Mouse (Mus musculus) cerebellum, adult (tissue): ENCODE measurements around the gene Tdrd6.

Source experiments
- ATAC-seq: cut with Nextera tagmentation; 2 replicates; pipeline ENCODE4 v1.9.2; 2017; ENCODE audit warnings: mild to moderate bottlenecking, moderate library complexity, mixed read lengths; ENCODE audit not compliant: insufficient number of reproducible peaks, low FRiP score, low TSS enrichment

The Tdrd6 gene

DNA sequence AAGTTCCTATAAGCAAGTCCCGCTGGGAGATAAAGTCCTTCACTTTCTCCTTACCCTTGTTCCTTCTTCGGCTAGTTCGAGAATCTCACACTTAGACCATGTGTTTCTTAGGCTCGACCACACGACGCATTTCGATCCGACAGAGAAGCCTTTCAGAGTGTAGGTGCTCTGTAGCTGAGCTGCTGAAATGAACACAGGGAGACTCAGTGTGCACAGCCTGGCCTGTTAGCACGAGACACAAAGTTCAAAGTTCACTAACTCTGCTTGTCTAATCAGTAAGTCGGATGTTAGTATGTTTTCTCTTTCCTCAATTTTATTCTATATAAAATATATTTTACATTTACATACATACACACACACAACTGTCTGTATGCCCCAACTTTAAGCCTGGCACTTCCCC lies 8.0 kb downstream of the Tdrd6 start:
- ATAC-seq, result no peak

DNA sequence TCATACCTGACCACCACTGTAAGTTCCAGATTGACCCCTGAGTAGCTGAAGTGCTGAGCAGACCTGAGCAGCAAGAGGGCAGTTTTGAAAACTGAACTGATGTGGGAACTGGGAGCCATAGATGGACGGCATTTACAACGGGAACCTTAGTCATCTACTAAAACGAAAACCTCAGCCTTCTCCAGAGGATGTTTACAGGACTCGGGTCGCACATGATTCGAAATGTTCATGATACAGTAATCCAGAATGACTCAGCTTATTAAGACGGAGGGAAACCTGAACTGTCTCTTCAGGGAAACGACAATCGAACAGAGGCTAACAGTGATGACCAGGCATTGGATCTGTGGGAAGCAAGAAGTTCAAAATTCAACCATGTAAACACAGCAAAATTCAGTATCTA lies 10.9 kb downstream of the Tdrd6 start:
- no peak for ATAC-seq

DNA sequence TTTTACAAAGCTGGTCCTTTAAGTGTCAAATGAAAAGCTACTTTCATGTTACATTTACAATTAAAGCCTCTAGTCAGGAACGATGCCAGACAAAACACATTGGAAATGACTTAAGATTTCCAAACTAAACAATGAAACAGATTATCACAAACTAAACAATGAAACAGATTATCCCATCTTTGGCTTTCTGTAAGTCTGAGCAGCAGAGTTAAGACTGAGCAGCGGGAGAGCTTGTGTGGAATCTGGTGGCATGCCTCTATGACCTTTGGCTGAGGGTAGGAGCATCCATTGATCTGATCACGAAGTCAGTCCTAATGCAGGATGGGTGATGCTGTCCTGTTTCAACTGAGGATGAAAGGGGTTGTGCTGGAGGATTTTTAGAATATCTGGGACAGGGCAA lies 17.9 kb downstream of the Tdrd6 start:
- ATAC-seq, result no peak

DNA sequence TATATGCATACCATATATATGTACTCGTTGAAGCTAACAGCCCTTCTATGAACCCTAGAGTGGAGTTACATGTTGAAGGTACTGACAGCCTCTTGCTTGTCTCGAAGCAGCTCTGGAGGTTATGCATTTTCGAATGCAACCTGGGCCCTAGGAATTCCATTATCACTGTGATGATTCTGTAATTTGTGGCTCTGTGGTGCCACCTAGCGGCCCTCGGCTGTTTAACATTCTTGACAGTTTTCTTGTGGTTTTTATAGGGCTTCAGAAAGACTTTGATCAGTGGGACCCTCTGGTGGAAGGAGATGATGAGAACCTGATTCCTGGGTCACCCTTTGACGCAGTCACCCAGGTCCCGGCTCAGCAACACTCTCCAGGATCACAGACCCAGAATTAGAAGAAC lies 18.5 kb downstream of the Tdrd6 start:
- peak; percentile 40 for ATAC-seq

DNA sequence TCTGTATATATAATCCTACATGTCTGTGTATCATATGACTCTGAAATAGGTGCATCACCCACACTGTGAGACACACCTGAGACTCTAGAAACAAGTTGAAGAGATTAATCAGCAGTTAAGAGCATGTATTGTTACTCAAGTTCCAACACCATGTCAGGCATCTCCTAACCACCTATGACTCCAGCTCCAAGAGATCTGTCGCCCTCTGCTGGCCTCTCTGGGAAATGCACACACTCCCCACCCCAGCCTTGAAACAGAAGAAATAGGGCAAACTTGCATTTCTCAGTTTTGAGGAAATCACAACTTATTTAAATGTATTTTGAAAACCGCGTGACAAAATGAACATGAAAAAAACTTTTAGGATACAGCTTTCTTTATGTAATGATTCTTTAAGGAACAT lies 23.4 kb downstream of the Tdrd6 start:
- ATAC-seq, result no peak

DNA sequence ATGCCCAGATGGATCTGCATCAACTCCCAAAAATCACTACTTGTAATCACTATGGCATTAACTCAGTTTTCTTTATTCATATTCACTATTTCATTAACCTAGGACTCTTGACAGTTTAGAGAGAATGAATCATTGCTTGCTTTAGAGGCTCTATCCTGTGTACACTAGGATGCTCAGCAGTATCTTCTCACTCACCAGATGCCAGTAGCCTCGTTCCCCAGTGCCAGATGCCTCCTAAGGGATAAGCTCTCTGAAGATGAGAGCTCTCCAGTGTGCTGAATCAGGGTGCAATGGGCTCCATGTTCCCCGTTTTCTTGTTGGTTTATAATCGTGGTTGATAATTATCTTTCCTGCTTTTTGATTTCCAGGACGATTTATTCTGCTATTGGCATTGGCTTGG lies 31.4 kb downstream of the Tdrd6 start:
- ATAC-seq, result no peak

DNA sequence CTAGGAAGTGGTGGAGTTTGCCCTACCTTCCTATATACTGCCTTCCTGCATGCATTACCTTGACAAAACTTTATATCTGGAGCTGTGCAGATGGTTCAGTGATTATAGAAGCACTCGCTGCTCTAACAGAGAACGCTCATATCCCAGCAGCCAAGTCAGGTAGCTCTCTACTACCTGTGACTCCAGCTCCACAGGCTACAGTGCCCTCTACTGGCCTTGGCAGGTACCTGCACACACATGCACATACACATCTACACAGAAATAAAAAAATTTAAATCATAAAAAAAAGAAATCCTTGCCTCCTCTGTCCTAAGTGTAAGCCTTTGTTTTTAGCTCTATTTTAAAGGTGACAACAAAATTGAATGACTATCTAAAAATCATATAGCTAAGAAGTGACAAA lies 32.4 kb downstream of the Tdrd6 start:
- ATAC-seq, result no peak

DNA sequence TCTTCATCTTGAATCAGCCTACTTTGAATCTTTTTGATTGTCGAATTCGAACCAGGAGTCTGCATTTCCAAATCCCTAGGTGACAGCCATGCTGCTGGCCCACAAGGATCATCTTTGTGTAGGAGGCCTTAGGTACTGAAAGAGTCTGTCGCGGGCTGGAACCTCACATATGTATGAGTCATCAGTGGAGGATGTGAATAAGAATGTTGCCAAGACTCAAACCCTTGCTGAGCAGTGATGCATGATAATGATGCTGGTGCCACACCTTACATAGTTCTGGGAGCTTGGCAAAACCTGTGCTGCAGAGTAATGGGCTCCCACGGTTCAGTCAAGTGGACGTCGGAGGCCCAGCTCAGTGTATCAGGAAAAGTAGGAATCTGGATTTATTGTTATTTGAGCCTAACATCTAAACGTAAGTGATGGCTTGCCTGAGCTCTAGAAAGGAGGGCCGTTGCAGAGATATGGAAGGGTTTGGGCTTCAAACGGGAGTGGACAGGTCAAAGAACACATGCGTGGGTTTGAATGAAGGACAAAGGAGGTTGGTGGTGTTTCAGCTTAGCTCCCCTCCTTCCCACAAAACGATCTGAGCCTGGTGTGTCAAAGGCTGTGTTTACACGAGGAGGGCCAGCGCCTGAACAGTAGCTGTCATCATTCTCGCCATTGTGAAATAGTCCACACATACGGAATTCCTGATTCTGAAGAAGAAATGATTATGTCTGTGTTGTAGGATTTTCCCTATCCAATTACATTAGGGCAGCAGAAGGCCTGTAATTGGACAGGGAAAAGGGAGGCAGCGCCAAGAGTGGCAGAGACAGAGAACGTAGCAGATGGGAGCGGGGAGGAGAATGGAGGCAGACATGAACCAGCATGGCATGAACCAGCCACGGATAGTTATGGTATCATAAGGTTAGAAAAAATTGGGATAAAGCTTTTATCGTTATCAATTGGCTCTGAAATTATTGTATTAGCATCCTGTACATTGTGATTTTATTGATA lies 37.5 kb downstream of the Tdrd6 start:
- no peak for ATAC-seq

DNA sequence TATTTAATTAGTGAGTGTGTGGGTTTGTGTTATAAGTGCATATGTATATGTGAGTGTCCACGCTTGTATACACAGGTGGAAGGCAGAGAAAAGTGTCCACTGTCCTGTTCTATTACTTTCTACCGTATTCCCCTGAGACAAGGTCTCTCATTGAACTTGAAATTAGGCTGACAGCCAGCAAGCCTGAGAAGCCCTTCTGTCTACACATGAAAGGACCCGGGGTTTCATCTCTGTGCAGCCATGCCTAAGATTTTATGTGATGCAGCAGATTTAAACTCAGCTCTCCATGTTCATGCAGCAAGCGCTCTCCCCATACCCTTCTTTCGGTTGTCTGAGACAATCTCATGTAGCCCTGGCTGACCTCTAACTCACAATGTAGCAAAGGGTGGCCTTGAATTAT lies 39.6 kb downstream of the Tdrd6 start:
- ATAC-seq, result no peak

DNA sequence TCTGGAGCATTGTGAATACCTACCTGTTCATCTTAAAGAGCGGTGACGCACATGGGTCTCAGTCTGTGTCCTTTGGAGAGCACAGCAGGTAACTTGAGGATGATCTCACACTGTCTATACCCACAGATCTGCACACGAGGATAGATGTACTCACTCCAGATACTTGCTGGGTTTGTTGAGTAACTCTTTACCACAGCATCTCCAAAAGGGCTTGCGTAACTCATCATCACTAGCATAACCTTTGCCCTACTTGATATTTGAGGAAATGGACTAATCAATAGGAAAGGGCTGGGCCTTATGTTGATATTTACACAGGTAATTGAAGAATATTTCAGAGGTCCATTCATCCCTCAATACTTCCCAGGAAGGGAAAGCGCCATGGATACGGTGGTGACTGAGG lies 40.3 kb downstream of the Tdrd6 start:
- no peak for ATAC-seq

DNA sequence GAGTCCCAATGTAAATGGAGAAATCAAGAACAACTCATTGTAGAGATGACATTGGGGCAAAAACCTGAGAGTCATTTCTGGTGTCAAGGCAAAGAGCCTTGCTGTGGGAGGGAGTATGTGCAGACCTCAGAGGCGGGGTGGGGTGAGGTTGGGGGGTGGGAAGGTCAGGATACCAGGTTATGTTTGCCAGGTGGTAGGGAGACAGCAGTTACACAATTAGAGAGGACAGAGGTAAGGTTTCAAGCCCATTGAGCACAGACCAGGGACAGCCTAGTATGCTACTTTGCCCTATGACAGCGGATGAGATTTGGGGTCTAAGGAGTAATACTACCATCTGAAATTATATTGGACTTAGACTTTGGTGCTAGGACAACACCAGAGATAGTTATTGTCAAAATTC lies 42.8 kb downstream of the Tdrd6 start:
- ATAC-seq, result no peak

DNA sequence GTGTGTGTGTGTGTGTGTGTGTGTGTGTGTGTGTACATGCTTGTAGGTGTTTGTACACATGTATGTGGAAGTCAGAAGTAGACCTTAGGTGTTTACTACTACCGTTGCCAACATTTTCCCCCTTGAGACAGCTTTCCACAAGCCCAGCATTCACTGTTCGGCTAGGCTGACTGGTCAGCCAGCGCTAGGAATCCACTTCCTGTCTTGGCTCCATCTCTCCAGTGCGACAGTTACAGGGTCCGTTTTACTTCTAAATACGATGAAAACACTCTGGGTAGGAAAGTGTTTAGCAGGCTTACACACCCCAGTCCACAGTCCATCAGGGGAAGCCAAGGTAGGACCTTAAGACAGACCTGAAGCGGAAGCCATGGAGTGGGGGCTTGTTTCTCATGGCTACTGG lies 45.3 kb downstream of the Tdrd6 start:
- ATAC-seq, result no peak

DNA sequence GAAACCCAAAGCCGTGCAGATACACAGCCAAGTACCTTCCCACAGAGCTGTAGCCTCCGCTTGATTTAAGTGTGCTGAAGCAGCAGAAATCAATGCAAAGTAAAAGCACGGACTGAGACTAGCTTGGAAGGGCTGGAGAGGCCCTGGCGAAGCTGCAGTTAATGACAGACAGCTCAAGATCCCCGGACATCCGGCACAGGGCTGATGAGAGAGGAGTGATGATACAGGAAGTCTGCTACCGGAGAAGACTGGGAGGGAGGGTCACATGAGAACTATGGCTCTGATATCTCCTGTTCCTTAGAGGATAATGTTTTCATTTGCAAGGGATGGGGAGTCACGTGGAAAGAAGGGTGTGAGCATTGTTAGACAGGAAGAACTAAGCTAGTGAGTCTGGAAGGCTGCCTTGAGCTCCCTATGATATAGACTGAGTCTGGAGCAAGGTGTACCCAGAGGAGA lies 49.1 kb downstream of the Tdrd6 start:
- 0 out of 2 replicates have a peak, but pooled peaks have one; percentile 31 for ATAC-seq

DNA sequence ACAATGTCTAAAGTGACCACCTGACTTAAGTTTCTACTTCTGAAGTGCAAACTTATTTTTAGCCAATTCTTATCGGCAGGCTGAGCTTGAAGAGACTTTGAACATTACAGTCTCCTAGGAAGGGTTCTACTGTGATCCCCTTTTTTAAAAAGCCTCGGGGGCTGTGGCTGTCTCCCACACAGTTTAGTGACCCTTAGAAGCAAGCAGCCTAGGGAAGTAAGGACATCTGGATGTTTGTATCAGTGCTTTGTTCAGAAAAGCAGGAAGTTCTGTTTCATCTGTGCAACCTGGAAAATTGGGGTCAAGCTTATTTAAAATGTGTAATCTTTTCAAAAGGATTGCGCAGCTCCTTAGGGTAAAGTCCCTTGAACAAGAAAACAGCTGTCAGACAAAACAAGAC lies 49.6 kb downstream of the Tdrd6 start:
- ATAC-seq, result no peak

DNA sequence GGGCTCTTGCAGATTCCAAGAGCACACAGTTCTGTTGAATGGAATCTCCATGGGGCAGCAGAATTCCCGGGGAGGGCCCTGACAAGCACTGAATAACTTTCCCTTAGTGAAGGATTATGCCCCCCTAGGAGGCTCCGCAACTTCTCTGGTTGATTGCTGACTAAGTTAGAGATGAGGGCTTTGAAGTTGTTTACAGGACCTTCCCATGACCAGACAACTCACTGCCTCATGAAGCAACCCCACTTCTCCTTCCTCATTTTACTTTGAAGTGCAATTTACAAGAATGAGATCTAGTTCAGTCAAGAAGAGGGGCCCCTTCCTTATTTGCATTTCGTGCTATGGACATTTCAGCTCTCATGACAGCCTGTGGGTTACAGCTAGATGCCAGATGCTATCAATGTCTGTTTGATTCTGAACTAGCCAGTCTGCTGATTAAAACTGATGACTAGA lies 56.5 kb downstream of the Tdrd6 start:
- no peak for ATAC-seq

DNA sequence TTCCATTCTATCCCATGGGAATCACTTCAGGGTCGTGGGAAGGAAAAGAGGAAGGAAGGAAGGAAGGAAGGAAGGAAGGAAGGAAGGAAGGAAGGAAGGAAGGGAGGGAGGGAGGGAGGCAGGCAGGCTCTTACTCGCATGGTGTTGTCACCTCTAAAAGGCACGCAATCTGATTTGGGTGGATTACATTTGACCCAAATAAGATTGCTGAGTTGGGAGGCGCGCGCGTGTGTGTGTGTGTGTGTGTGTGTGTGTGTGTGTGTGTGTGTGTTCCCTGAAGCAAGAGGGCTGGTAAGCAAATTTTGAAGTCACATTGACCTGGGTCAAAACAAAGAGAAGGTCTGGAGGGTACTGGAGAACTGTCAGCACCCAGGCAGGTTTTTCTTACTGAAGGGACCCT lies 60.8 kb downstream of the Tdrd6 start:
- no peak for ATAC-seq

DNA sequence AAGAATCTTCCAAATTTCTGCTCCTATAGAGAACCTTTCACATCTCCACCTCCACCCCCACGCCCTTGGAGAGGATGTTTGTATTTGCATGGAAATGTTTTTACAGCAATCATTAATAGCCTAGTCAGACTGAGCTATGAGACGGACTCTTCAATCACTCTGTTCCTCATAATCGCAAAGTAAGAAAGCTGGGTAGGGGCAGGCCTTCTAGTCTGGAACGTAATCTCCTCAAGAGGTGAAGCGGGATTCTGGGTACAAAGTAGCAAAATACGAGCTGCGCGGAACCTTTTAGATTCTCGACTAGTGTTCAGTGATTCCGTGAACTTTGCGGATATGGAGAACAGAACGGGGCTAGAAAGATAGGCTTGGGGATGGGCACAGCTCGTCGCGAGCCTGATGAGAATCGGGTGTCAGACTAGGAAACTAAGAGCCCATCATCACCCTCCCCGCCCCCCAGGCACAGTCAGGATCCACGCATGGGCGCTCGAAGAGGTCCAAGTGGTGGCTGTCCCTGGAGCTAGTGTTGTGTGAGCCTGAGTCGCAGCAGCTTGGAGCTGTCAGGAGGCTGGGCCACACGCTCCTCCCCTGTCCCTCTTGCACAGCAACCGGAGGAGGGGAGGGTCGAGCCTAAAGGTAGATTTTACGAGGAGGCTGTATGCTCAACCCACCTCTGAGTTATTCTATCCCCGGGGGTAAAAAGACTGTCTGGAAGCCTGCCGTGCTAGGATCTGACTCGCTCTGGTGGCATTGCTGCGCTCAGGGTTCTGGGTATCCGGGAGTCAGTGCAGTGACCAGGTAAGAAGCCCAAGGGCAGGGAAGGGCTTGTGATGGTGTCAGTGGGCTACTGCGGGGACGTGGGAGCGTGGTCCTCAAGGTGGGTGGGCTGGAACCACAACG lies 61.9 kb downstream of the Tdrd6 start, which contains the start of gene Pla2g7:
TSS of gene Pla2g7 (plus strand) at position 107 of the 897 bp plus-strand sequence.
- ATAC-seq, result peak; percentile 63; the same call in 1 of the 2 replicates

DNA sequence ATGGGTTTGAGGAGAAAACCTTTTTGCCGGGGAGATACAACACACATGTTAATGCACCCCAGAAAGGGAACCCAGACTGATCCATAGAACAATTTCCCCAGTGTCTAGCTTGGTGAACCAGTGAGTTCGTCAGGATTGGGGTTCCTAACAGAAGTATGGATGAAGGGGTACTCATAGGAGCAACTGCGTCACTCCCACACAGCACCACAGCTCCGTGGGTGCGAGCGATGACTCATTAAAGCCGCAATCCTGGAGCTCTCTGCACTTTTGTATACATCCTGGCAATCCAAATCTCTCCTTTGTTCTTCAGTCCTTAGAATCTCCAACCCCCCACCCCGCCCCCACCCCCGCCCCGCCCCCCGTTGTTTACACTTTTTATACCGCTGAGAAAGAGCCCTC lies 62.5 kb downstream of the Tdrd6 start:
- no peak for ATAC-seq
